Mouse (Mus musculus): ENCODE measurements around the gene Pard3. TPM values are rescaled to one million over a fixed set of nuclear protein-coding genes. Genes with fewer than 3 reads are reported as not detected.

The Pard3 gene
- total RNA-seq, 2 experiments from 2014 or later: 30.9 to 31.6 TPM

DNA sequence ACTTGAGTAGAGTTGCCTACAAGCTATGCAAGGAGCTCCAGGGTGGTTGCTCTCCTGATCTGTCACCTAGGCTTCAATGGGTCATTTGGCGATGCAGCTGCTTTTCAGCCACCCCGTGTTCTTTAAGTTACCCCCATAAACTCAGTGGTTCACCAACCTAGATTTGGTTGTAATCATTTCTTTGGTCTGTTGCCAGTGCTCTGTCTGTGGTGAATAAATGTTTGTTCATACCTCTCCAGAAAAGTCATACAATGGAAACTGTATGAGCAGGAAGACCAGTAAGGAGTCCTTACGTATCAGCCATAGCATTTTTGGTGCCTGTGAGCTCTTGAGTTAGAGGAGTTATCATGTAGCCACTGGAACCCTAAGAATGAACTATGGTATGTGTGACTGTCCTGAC, 17.6 kb downstream of the Pard3 start:
- intact Hi-C loops (cut with DNase I): no loop called here

DNA sequence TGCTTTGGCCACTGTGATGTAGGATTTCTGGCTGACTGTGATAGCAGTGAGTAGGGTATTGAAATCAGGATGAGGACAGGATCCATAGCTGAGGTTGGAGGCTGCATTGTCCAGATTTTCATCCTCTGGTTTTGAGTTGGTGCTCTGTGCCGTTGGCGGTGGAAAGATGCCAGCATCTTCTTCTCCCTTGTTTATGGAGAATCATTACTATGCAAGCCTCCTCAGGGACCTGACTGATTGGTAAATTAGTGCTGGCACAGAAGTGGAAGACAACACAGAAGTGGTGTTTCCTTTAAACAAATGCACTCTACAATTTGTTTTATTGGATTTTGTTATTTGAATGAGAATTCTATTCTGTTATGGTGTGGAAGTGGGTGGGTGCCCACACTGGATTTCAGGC, 18.8 kb downstream of the Pard3 start:
- no peak for DNase-seq (ENCODE audit: low spot score)
- intact Hi-C loops (cut with DNase I): no loop called here

More for the DNA sequence above, 17.6 kb downstream of the Pard3 start:
- no peak for DNase-seq (ENCODE audit: low spot score)

DNA sequence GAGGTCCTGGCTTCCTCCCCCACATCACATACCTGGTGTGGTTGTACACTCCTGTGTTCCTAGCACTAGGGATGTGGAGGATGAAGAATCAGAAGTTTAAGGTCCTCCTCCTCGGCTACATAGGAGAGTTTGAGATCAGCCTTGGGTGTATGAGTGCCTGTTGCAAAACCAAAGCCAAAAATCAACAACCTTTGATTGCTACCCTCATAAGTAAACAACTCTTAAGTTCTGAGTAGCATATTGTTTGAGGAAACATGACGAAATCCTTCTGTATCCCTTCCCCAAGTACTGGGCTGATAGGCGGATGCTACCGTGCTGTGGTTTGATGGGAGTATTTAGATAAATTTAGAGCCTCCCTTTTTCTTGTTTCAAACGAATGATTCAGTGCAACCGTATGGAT, 20.9 kb downstream of the Pard3 start:
- DNase-seq (ENCODE audit: low spot score): no peak
- intact Hi-C loops (cut with DNase I): no loop called here

DNA sequence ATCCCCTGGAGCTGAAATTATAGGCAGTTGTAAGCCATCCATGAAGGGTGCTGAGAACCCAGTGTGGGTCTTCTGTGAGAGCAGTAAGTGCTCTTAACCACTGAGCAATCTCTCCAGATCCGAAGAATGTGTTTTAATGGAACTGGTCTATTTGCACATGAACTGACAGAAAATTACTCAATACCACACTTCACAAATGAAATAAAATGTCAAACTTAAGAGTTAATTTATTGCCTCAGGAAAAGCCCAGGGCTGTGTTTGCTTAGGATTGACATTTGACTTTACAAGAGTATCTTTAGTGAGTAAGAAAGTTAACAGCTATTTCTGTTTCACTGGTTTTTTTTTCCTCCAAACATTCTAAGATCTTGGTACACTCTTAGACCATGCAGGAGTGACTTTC, 23.7 kb downstream of the Pard3 start:
- DNase-seq (ENCODE audit: low spot score): no peak
- intact Hi-C loops (cut with DNase I): no loop called here

DNA sequence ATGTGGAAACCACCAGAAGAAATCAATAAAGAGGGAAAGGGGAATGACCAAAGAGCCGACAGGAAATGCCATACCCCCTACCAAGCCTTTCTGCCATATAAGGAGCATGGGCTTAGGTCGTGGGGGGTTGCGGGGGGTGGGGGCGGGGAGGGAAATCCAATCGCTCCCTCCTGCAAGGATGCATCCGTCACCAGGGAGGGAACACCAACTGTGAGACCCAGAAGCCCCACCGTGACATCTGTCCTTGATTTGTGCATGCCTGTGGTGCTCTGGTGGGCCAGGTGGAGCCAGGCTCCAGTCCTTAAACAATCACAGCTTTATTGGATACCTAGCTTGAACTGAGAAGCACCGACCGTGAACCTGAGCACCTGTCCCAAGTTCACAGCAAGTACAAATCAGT, 24.7 kb downstream of the Pard3 start:
- DNase-seq (ENCODE audit: low spot score): no peak
- intact Hi-C loops (cut with DNase I): no loop called here

DNA sequence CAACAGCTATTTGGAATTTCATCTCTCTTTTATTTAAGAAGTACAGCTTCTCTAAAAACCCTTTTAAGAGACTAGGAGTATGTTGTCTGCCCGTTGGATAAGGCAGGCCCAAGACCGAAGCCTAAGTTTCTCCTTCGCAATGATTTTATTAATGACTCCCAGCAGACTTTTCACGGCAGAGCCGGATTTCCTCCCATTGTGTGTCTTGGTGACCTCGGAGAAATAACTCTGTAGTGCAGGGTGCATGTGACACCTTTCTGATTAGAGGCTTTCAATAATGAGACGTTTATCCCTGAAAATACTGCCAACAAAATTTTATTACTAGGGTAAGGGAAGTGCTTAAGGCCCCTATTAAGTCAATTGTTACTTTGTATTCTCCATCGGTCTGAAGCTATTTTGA, 25.3 kb downstream of the Pard3 start:
- intact Hi-C loops (cut with DNase I): no loop called here
- DNase-seq (ENCODE audit: low spot score): no peak

DNA sequence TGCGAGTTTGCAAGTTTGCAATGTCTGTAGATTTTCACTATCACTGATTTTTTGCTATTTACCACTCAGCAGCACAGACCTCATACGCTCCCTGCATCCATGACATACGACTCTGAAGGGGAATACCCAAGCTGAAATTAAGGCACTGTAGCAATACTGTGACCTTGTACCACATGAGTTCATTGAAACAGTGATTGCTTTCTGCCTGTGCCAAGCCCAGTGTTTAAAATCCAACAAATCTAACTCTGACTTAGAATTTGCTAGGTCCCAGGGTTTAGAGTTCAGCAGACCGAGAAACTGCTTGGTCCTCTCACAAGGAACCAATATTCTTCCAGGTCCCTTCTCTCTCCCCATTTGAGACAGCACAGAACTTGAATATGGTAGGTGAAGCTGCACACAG, 26.7 kb downstream of the Pard3 start:
- DNase-seq (ENCODE audit: low spot score): no peak
- intact Hi-C loops (cut with DNase I): no loop called here

DNA sequence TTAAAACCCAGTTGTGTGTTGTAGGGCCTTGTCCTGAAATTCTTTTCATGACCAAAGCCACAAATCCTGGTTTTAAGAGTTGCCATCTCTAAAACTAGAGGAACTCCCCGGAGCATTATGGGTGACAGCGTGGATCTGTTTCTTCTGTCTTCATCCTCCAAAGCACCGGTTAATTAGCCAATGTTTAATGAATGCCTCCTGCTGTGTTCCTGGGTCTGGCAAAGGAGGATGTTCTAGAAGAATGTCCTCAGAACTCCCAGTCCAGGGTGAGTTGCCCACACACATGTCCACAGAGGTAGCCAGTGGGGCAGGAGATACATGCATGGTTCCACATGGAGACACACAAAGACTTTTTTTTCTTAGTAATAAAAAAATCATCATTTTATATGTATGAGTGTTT, 28.2 kb downstream of the Pard3 start:
- no peak for DNase-seq (ENCODE audit: low spot score)
- intact Hi-C loops (cut with DNase I): no loop called here

DNA sequence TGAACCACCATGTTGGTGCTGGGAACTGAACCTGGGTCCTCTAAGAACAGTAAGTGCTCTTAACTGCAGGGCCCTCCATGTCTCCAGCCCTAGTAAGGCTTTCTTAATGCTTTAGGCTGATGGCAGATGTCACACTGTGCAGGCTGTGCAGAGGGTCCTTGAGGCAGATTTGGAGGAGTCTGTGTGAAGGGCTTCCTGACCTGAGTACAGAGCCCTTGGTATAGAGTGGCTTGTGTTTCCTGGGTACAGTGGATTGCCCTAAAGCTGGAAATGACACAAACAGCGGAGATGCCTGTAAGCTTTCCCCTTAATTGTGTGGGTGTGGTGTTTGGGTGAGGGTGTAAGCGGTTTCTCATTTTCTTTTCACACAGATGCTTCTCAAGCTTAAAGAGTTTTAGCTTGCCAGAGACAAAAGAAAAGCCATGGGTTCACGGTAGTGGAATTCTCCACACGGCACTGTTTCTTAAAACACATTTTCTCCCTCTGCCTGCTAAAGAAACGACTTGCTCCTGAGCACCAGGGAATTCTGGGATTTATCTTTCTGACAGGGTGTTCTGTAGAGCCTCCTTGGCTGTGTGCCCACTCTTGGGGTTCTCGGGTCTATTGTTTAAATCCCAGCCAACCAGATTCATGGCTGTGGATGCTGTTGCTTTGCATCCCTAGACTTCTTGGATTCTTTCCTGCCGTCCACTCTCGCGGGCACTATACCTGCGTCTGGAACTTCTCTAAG, 28.9 kb downstream of the Pard3 start:
- DNase-seq (ENCODE audit: low spot score): no peak
- intact Hi-C loops (cut with DNase I): no loop called here

DNA sequence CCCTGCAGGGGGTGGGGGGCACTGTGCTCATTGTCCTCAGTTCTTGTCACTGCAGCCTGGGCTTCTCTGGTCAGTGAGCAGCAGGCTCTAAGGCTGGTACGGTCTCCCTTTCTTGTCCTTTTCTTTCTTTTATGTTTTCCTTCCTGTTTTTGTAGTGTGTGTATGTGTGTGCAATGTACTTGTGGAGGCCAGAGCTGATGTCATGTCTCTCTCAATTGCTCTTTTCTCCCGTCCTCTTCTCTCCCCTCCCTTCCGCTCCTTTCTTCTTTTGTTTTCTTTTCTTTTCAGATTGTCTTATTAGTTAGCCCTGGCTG, 29.4 kb downstream of the Pard3 start:
- intact Hi-C loops (cut with DNase I): no loop called here

DNA sequence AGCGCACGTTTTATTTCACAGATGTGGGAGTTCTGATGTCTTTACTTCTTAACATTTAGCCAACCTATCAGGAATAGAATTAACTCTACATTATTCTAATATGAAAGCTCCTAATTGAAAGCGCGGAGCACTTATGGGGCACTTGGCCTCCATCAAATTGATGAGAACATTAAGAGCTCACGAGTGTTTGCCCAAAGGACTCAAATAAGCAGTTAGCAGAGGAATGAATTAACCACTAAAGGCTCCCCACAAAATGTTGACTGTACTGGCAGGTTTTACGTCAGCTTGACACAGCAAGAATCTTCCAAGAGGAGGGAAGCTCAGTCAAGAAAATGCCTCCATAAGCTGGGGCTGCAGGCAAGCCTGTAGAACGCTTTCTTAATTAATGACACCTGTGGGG, 32.1 kb downstream of the Pard3 start:
- no peak for DNase-seq (ENCODE audit: low spot score)
- intact Hi-C loops (cut with DNase I): no loop called here

More for the DNA sequence above, 29.4 kb downstream of the Pard3 start:
- DNase-seq (ENCODE audit: low spot score): no peak

DNA sequence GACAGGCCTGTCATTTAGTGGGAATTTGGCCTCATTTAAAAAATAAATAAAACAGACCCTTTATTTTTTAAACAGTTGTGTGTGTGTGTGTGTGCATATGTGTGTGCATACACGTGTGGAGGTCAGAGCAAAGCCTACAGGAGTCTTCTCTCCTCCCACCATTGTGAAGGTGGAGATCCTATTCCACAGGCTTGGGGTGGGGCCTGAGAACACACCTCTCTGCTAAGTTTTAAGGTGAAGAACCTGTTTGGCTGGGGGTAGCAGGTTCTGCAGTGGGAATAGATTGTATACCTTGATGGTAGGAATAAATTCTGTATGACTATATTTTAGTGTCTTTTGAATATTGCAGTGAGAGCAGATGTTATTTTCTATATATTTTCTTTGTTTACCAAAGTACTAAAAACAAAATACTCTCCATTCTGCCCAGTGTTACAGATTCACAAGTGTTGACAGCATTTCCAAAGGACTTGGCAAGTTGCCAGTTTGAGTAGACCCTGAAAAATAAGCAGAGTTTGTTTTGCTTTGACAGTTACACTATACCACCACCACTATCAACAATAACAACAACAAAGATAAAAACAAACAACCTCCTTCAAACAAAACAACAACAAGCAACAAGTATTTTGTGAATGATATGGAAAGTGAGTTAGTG, 35.9 kb downstream of the Pard3 start:
- no peak for DNase-seq (ENCODE audit: low spot score)
- intact Hi-C loops (cut with DNase I): loop anchor here (5.0 kb wide), 1 partner anchor 32 kb away; no protein-coding TSS in a partner anchor

DNA sequence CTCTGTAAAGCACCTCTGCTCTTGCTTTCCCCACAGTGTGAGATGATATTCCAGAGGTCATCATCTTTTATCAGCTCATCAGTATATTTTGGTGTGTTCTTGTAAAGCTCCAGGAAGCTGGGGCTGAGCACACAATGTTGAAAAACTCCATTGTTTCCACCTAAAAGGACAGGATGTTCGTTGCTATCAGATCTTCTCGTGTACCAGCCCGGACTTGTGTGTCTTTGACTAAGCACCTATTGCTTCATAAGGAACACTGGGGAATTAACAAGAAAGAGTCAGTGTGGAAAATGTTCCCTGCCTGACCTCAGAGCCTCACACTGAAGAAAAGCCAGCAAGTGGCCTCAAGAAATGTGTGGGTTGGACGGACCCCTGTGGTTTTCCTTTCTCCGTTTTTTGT, 39.6 kb downstream of the Pard3 start:
- intact Hi-C loops (cut with DNase I): loop anchor here (5.0 kb wide), 1 partner anchor 36 kb away; no protein-coding TSS in a partner anchor
- DNase-seq (ENCODE audit: low spot score): no peak

DNA sequence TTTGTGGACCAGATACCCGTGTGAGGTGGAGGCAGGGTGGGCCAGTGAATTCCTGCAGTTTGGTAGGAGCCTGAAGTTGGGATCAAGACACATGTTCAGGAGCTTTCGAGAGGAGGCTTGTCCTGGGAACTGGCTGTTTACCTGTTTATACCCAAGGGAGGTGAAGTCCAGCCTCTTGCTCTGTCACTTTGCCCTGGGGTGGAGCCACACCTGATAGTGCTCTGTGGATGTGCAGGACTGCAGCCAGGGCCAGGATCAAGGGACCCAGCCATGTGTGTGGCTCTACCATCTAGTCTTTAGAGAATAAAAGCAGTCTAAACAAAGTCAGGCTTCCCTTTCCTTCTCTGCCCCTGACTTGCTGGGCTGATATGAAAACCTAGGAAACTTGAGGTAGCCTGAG, 40.9 kb downstream of the Pard3 start:
- intact Hi-C loops (cut with DNase I): loop anchor here (5.0 kb wide), 1 partner anchor 37 kb away; no protein-coding TSS in a partner anchor
- DNase-seq (ENCODE audit: low spot score): no peak

DNA sequence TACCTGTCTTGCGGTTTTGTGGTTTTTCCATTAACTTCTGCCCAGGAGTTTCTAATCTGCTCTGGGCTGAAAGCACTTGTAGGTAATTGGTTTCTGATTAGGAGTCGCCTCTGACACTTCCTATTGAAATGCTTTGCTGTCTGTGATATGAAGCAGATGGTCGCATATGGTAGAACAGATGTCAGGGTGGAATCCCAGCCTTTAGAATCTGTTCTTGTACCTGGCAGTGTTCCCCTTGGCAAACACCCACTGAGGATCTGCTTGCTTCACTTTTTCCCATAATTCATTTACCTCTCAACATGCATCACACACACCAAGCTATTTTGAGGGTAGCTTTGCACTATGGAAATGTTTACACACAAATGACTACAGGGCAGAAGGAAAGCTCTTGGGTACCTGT, 44.2 kb downstream of the Pard3 start:
- DNase-seq (ENCODE audit: low spot score): no peak
- intact Hi-C loops (cut with DNase I): no loop called here

DNA sequence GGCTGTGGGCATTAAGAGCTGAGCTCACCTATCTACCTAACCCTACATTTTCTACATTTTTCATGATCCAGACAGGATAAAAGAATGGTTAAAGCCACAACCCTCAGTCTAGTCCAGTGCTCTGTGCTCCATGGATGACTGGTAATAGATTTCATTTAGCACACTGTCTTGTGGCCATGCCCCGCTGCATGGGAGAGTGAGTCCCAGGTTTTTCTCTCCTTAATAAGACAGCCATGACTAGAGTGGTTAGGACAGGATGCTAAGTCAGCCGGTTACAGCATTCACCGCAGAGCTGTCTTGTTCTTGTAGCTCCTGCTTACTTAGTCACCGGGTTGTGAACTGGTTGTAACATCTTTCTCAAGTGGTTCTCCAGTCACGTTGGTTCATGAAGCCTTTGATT, 49.5 kb downstream of the Pard3 start:
- intact Hi-C loops (cut with DNase I): no loop called here
- DNase-seq (ENCODE audit: low spot score): no peak

DNA sequence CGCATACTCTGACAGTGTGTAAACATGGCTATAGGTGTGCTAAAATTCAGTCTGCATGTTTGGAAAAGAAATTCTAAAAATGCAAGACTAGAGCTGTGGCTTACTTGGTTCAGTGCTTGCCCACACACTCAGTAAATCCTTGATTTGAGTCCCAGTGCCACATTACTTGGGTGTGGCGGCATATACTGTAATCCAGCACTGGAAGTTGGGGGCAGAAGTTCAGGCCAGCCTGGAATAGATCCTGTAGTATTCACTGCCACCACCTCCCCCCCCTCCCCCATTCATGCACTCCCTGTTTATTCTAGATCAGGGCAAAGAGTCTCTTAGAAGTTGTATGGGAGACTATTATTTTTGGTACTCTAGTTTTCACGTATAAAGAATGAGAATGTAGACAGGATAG, 52.1 kb downstream of the Pard3 start:
- no peak for DNase-seq (ENCODE audit: low spot score)
- intact Hi-C loops (cut with DNase I): no loop called here

DNA sequence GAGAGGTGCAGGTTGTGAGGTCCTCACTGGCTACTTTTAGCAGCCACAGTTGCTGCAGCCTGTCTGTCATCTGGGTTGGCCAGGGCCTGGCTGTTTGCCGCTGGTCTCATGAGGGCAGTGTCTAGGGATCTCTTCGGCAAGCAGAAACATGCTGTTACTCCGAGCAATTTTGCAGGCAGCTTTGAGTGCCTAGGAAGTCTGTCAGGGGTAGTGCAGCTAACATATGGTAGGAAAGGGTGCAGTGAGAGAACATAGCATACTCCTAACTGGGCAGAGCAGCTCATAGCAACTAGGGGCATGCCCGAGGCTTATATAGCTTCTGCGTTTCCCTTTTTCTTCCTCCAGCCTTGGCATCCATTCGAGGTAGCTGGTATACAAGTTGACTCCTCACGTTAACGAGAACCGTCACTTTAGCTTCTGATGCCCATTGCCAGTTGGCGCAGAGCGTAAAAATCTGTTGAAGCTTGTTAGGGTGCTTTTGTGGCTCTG, 54.7 kb downstream of the Pard3 start:
- intact Hi-C loops (cut with DNase I): no loop called here

DNA sequence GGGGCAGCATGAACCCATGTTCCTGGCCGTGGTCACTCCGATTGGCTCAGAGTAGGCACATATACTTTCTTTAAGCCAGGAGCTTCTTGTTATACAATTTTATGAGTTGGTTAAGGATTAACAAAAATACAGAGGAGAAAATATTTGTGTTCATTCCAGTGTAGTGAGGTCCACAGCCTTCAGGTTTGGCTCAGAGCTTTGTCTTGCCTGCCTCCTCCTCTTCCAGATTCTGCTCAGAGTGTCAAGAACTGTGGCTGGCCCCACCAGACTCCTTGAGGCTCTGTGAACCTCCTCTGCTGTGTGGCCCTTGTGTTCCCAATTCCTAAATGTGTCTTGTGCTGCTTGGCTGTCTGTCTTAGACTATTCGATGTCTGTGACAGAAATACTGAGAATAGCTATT, 59.7 kb downstream of the Pard3 start:
- no peak for DNase-seq (ENCODE audit: low spot score)
- intact Hi-C loops (cut with DNase I): no loop called here

More for the DNA sequence above, 54.7 kb downstream of the Pard3 start:
- DNase-seq (ENCODE audit: low spot score): no peak

DNA sequence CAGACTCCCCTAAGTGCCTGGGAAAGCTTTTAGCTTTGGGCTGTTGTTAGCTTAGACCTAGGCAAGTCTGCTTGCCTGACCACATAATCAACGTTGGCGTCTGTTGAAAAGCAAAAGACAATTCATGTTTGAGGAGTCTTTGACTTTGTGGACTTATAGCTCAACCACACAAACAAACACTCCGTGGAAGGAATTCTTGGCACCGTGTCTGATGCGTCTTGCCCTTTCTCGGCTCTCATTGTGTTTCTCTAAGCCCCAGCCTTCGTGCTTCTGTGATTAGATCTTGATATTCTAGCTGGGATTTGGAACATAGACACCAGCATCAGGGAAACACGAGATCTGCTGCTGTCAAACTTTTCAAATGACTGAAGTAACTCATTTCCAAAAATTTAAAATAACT, 61.1 kb downstream of the Pard3 start:
- DNase-seq (ENCODE audit: low spot score): no peak
- intact Hi-C loops (cut with DNase I): no loop called here
